Mouse (Mus musculus) MEL (cell line): ENCODE measurements around the gene Trim47.

ENCODE experiments used
- CTCF ChIP-seq, 3 experiments: IDR thresholded peaks in 2 of 3; conservative IDR thresholded peaks in 1 of 3; 2 replicates each; pipeline ENCODE4 v1.5.1; 2011 to 2012; ENCODE audit warnings: low read length in 3 of 3, low read depth in 2 of 3, mild to moderate bottlenecking in 2 of 3, improper control_type of control experiment in 1 of 3, inconsistent platforms in 1 of 3, mixed read lengths in 1 of 3, moderate library complexity in 1 of 3; ENCODE audit not compliant: control insufficient read depth in 1 of 3, insufficient read depth in 1 of 3, poor library complexity in 1 of 3, severe bottlenecking in 1 of 3
- GATA1 ChIP-seq: IDR thresholded peaks from 2 replicates; pipeline ENCODE4 v1.6.1; 2011; ENCODE audit warnings: low read depth, low read length, improper control_type of control experiment
- NRF1 ChIP-seq: IDR thresholded peaks from 2 replicates; pipeline ENCODE4 v1.6.1; 2014; ENCODE audit warnings: low read depth, mild to moderate bottlenecking, inconsistent platforms, low read length, improper control_type of control experiment, moderate library complexity; ENCODE audit not compliant: poor library complexity, insufficient read depth, severe bottlenecking
- POLR2A ChIP-seq, 2 experiments: IDR thresholded peaks; 2 replicates each; pipeline ENCODE4 v1.6.1; 2011 to 2012; ENCODE audit warnings: low read length in 2 of 2, mild to moderate bottlenecking in 2 of 2, control low read depth in 1 of 2, improper control_type of control experiment in 1 of 2, low read depth in 1 of 2, moderate library complexity in 1 of 2; ENCODE audit not compliant: control insufficient read depth in 1 of 2, insufficient read depth in 1 of 2, poor library complexity in 1 of 2

DNA sequence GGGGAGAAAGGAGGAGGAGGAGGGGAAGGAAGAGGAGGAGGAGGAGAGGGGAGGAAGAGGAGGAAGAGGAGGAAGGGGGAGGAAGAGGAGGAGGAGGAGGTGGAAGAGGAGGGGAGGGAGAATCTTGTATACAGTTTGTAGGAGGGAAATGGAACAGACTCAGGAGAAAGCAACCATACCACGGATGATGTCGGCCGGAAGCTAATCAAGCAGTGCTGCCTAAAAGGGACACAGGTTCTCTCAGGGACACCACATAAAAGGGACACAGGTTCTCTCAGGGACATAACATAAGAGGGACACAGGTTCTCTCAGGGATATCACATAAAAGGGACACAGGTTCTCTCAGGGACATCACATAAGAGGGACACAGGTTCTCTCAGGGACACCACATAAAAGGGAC is 42.2 kb upstream of the Trim47 start:
- TF ChIP-seq POLR2A (IDR thresholded peaks at IDR 0.05; ENCODE audit: control insufficient read depth in 1 of 2, insufficient read depth in 1 of 2, low read depth in 1 of 2, low read length in 2 of 2, poor library complexity in 1 of 2) (no peak), CTCF (IDR thresholded peaks at IDR 0.05 in 2 of 3, conservative IDR thresholded peaks at IDR 0.05 in 1 of 3; ENCODE audit: control insufficient read depth in 1 of 3, insufficient read depth in 1 of 3, low read depth in 2 of 3, low read length in 3 of 3, poor library complexity in 1 of 3, severe bottlenecking in 1 of 3) (no peak), GATA1 (no peak), NRF1 (no peak)
